In the genomic region with DNA sequence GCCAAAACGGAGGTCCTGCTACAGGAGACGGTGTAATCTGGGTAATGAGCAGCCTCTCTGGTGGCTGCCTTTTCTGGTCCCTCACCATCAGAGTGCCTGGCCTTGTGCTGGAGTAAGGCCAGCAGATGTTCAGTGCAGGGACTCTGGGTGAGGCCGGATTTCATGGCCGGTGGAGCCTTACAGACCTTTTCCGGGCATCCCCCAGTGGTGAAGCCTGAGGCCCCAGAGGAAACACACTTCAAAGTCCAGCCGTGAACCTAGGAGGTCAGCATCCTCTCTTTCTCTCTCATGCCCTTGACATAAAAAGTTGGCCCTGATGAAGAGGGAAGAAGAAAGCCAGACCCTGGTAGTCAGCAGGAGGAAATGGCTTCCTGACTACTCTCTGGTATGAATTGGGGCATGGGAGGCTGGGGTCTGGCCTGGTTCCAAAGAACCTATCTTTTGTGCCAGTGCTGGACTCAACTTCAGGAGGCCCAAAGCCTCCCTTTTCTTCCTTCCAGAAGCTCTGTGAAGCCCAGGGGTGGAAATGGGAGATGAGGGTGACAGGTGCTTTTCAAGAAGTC, we compare ENCODE assay signal across 8 mouse cellular contexts.
DNase-seq lines count a peak whose midpoint lies in the region; ATAC-seq and TF ChIP-seq lines count a peak whose summit lies in the region.

No protein-coding gene starts in this region.

- no peak for TF ChIP-seq EP300 in liver, postnatal 0 days (IDR thresholded peaks at IDR 0.05; ENCODE audit: low read depth)

- no peaks in the 10 kb centered on the region for H3K36me3 ChIP-seq in embryonic facial prominence, embryonic 15.5 days
- H3K36me3 ChIP-seq in intestine, embryonic 14.5 days (ENCODE audit: control insufficient read depth, insufficient read depth, low read length), result no peaks in the 10 kb centered on the region; the same call in 1 of the 2 replicates
- H3K36me3 ChIP-seq in liver, postnatal 0 days (replicated peaks; ENCODE audit: insufficient read depth, low read length), result no peaks in the 10 kb centered on the region

- peaks cover 26% of the 10 kb centered on the region for H3K4me1 ChIP-seq in embryonic facial prominence, embryonic 15.5 days
- H3K4me1 ChIP-seq in intestine, embryonic 14.5 days (replicated peaks; ENCODE audit: control insufficient read depth, insufficient read depth, low read length), result peaks cover 30% of the 10 kb centered on the region
- peaks cover 24% of the 10 kb centered on the region for H3K4me1 ChIP-seq in liver, postnatal 0 days (ENCODE audit: insufficient read depth)

- WGBS in embryonic facial prominence, embryonic 15.5 days, result 35% methylated on average over 6 of the region's 6 CpGs
- 45% methylated on average over 6 of the region's 6 CpGs for WGBS in intestine, embryonic 14.5 days
- WGBS in liver, postnatal 0 days (ENCODE audit: insufficient replicate concordance), result 56% methylated on average over 6 of the region's 6 CpGs

- H3K9me3 ChIP-seq in embryonic facial prominence, embryonic 15.5 days (replicated peaks), result no peaks in the 10 kb centered on the region
- no peaks in the 10 kb centered on the region for H3K9me3 ChIP-seq in intestine, embryonic 14.5 days (ENCODE audit: control insufficient read depth, low read length)
- H3K9me3 ChIP-seq in liver, postnatal 0 days (ENCODE audit: low read length), result no peaks in the 10 kb centered on the region

- TF ChIP-seq CTCF in left cerebral cortex, adult 2 months (IDR thresholded peaks at IDR 0.05), result no peak
- TF ChIP-seq CTCF in liver, postnatal 0 days (IDR thresholded peaks at IDR 0.05; ENCODE audit: low read depth), result no peak

- no peak for ATAC-seq in embryonic facial prominence, embryonic 15.5 days (ENCODE audit: insufficient number of reproducible peaks, low FRiP score, low TSS enrichment, low read depth)
- no peak for ATAC-seq in intestine, embryonic 14.5 days (replicated peaks; ENCODE audit: low FRiP score, low TSS enrichment, low read depth)
- ATAC-seq in liver, postnatal 0 days, result no peak; the same call in 1 of the 2 replicates

- no peak overlapping the region for H3K4me3 ChIP-seq in left cerebral cortex, adult 2 months
- no peak overlapping the region for H3K4me3 ChIP-seq in embryonic facial prominence, embryonic 15.5 days (replicated peaks)
- H3K4me3 ChIP-seq in intestine, embryonic 14.5 days (ENCODE audit: low read depth, low read length), result no peak overlapping the region
- no peak overlapping the region for H3K4me3 ChIP-seq in liver, postnatal 0 days (ENCODE audit: low read depth, low read length)

- H3K27ac ChIP-seq in left cerebral cortex, adult 2 months, result peak overlapping the region; percentile 28
- H3K27ac ChIP-seq in embryonic facial prominence, embryonic 15.5 days (replicated peaks), result peak overlapping the region; percentile 78
- peak overlapping the region; percentile 43; the same call in 1 of the 2 replicates for H3K27ac ChIP-seq in intestine, embryonic 14.5 days (ENCODE audit: low read depth)
- H3K27ac ChIP-seq in liver, postnatal 0 days (ENCODE audit: low read depth), result peak overlapping the region; percentile 41; the same call in 1 of the 2 replicates

- no peak overlapping the region for H3K9ac ChIP-seq in embryonic facial prominence, embryonic 15.5 days
- H3K9ac ChIP-seq in intestine, embryonic 14.5 days (ENCODE audit: low read length), result no peak overlapping the region
- no peak overlapping the region for H3K9ac ChIP-seq in liver, postnatal 0 days (replicated peaks)

- intact Hi-C loops in left cerebral cortex, adult 2 months (cut with DNase I), result loop anchor here (1.0 to 5.0 kb wide), 2 partner anchors 59 to 66 kb away; no protein-coding TSS in a partner anchor
- intact Hi-C loops in left cerebral cortex, postnatal 25 days (cut with DNase I), result loop anchor here (5.0 kb wide), 3 partner anchors 54 to 139 kb away; a partner anchor contains a TSS

- DNase-seq in left cerebral cortex, adult 2 months (ENCODE audit: extremely low spot score in 1 of 2, low spot score in 2 of 2), result no peak
- DNase-seq in left cerebral cortex, postnatal 25 days (ENCODE audit: low spot score in 2 of 2), result no peak
- no peak for DNase-seq in intestine, embryonic 14.5 days (ENCODE audit: low spot score)
- peak; percentile 31 for DNase-seq in liver, postnatal 0 days
- DNase-seq in c-Kit-positive CD71-positive TER-119-positive erythroid progenitor cells, embryonic 14.5 days (ENCODE audit: low spot score), result no peak
- DNase-seq in frontal cortex, postnatal 10 days (ENCODE audit: low spot score in 2 of 2), result no peak
- DNase-seq in ovary, adult 18-20 months (ENCODE audit: low spot score), result no peak

- H3K4me2 ChIP-seq in embryonic facial prominence, embryonic 15.5 days (replicated peaks), result 0 out of 2 replicates have a peak overlapping the region, but pooled peaks have one; percentile 6
- H3K4me2 ChIP-seq in intestine, embryonic 14.5 days (ENCODE audit: low read length), result no peak overlapping the region
- no peak overlapping the region for H3K4me2 ChIP-seq in liver, postnatal 0 days (ENCODE audit: low read depth, low read length)

- peaks cover 9% of the 10 kb centered on the region; the same call in 1 of the 2 replicates for H3K27me3 ChIP-seq in embryonic facial prominence, embryonic 15.5 days
- H3K27me3 ChIP-seq in intestine, embryonic 14.5 days (replicated peaks; ENCODE audit: control insufficient read depth, insufficient read depth, low read length), result no peaks in the 10 kb centered on the region
- no peaks in the 10 kb centered on the region for H3K27me3 ChIP-seq in liver, postnatal 0 days (ENCODE audit: insufficient read depth, low read length)

Comparison
In these comparisons a context has a peak if more than half of its experiments do, and no peak if none do; other contexts are left out.
1. H3K27ac ChIP-seq: peak in every context shown above with its lines; median percentile 78 in embryonic facial prominence, embryonic 15.5 days; 43 in intestine, embryonic 14.5 days; 41 in liver, postnatal 0 days; 28 in left cerebral cortex, adult 2 months.